Mouse (Mus musculus): ENCODE data around the gene Spata1.

Spata1 gene

DNA sequence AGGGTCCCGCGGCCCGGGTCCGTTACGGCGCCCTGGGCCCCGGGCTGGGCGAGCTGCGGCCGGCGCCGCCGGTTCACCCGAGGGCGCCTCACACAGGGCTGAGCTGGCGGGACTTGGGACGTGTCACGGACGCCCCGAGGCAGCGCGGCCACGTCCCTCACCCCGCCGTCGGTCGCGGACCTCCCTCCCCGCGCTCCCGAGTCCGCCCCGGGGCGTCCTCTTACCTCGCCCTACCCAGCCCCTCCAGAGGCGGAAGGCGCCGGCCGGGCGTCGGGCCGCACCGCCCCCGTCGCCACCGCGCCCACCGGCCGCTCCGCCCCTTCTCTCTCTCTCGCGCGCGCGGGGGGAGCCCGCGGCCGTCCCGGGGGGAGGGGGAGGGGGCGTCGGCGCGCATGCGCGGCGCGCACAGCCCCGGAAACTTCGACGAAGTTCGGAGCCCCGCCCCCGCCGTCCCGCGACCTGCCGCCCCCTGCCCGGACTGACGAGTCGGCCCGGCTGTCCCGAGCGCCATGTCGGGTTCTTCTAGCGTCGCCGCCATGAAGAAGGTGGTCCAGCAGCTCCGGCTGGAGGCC is at the start of gene Spata1, which contains the start of gene Gng5:
Spata1 (minus strand) TSS at position 323 of the 572 bp plus-strand sequence.
Gng5 (plus strand) TSS at position 377 of the 572 bp plus-strand sequence.
- DNase-seq = peak; percentile 94

DNA sequence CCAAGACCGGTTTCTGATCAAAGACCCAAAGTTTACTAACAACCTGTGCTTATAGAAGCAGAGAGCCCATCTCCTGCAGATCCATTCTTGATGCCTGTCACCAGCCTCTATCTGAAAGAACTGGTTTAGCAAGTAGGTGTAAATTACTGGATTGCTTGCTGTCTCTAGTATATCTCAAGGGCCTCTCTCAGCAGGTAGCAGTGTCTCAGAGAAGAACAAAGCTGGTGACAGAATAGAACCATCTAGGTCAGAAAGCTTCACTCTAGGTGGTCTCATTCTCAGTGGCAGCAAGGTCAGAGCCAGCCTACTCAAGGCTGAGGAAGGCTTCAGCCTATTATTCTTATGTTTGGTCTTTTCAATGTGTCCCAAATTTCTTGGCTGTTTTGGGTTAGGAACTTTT is 44.1 kb upstream of the Spata1 start:
- no peak for DNase-seq

DNA sequence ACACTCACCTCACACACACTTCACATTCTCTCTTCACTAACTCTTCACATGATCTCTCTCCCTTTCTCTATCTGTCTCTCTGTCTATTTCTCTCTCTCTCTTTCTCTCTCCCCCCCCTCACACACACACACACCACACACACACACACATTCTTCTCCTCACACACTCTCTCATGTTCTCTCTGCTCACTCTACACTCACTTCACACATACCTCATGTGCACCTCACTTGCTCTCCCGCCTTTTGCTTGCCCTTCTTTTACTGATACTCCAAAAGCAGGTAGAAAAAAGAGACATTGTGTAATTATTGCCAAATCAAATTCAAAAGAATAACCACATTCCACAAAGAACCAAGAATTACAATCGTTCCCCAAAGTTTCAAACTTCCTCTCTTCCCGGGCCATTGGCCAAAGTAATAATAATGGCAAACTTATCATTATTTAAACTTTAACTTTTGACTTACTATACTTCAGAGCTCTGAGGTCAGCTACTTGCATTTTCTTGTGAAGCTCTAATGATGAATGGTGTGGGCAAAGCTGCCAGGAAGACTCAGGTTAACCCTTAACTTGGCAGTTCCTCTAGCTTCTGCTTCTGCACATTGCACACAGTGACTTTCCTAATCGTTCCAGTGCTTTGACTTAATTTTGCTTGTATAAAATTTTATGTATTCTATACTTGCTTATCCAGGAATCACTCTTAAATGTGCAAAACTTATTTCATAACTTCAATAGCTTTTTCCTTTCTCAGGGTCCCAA is 41.1 kb upstream of the Spata1 start:
- DNase-seq = no peak

DNA sequence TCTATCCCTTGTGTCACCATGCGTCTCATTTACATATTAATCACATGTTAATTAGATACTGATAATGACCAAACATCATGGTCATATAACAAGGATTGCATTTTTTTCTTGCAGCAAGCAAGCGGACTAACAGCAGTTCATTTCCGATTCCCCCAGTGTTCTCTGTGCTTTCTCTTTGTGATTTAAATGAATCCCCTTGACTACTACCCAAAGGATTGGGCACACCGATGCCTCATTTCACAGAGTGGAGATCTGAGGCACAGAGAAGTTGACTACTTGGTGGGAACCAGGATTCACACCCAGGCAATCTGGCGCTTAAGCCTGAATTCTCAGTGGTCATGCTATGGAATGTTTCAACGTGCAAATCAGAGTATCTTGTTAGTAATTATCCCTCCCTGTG is 35.4 kb upstream of the Spata1 start:
- DNase-seq = no peak

DNA sequence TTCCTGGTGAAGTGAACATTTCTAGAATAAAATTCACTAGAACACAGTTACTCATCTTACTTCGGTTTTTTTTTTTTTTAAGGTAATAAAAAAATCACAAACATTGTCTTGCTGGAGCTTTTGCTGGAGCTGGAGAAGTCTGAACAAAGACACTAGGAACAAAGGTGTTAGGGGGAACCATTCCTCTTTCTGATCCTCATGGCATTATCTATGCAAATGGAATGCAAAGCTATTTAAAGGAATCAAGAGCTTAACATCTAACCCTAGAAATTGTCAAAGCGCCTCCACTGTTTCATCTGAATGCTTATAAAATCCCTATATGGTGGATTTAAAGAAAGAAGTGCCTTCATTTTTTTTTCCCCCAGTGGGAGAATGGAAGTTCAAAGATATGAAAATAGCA is 28.8 kb upstream of the Spata1 start:
- no peak for DNase-seq

DNA sequence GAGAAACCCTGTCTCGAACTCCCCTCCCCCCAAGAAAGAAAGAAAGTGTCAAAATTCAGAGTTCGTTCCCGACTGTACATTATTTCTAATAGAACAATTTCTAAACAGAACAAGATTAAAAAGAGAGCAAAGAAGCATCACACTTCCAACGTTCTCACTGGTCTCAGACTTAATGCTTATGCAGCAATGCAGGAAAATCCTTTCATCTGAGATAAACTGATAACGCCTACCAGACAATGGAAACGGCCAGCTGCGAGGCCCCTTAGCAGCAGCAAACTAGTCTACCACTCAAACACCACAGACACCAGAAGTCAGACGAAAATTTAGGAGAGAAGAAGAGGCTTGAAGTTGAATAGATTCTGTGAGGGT is 22.1 kb upstream of the Spata1 start:
- DNase-seq = no peak

DNA sequence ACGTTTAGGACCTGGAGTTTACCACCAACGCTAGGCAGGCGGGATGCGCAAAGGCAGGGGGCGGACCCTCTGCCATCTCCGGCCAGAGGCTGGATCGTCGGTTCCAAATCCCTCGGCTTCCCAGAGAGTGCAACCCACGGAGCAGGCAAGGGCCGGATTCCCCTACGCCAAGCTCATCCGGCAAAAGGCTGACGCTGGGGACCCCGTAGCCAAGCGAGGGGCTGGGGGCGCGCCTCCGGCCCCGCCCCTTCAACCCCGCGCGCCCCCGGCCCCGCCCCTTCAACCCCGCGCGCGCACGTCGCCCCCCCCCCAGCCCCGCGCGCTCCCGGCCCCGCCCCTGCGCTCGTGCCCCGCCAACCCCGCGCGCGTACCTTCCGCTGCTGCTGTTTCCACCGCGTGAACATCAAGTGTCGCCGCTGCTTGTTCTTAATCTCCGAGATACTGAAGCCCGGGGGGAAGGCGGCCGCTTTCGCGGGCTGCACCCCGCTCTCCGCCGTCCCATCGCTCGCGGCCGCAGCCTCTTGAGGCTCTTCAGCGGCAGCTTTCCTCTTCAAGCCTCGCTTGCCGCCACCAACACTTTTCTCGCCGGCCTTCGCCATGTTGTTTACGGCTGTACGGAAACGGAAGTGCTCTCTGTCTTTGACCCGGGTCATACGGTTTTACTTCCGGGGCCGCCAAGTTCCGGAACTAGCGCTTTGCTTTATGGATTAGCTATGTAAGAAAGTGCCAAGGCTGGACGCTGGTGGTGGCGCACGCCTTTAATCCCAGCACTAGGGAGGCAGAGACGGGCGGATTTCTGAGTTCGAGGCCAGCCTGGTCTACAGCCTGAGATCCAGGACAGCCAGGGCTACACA is 21.5 kb upstream of the Spata1 start, which contains the start of gene Rpf1:
Rpf1 (minus strand) TSS at position 632 of the 854 bp plus-strand sequence.
- DNase-seq = peak; percentile 88

DNA sequence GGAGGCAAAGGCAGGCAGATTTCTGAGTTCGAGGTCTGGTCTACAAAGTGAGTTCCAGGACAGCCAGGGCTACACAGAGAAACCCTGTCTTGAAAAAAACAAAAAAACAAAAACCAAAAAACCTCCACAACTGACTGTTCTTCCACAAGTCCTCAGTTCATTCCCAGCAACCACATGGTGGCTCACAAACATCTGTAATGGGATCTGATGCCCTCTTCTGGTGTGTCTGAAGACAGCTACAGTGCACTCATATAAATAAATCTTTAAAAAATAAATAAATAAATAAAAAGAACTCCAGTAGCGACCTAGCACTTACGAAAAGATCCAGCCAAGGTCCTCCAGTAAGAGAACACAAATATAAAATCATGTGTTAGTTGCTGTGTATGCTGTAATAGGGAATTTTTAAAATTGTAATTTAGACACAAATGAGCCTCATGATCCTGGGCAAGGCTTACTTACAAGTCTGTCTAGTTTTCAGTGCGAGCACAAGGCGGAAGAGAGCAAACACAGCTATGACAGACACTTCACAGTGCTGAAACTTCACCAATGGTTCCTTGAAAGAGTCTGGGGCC is 20.8 kb upstream of the Spata1 start:
- DNase-seq = no peak

DNA sequence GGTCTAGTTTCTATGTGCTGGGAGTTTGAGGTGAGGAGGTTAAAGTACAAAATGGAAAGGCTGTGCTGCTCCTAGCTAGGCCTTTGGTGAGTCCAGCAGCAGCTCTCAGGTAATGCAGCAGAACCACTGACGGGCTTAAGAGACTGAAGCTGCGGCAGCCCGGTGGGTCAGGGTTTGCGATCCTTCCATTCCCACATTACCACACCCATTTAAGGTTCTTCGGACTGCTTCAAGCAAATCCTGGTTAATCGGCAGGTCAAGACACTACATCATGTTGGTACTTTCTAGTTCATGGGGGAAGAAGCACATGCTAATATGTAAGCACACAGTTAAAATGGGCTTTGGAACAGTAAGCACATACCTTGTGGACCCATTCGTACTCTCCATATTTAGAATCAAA is 7.2 kb upstream of the Spata1 start:
- no peak for DNase-seq

DNA sequence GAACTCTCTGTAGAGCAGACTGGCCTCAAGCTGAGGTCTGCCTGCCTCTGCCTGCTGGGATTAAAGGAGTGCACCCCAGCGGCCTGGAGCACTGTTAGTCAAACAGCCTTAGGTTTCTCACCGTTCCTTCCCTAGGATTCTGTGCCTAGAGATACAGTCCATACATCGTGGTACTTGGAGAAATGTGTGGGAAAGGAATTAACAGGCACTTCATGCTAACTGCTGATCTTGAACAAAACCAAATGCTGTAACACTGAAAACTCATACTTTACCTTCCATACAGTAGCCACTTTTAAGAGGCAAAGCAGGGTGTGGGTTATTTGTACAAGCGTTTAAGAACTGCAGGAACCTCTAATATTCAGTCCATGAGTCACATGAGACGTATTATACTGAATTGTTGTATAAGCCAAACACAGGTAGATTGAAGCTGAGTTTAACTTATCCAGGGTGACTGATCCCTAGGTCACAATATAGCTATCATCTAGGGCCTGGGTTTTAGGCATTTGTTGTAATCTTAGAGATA is 2.1 kb upstream of the Spata1 start:
- DNase-seq = no peak

DNA sequence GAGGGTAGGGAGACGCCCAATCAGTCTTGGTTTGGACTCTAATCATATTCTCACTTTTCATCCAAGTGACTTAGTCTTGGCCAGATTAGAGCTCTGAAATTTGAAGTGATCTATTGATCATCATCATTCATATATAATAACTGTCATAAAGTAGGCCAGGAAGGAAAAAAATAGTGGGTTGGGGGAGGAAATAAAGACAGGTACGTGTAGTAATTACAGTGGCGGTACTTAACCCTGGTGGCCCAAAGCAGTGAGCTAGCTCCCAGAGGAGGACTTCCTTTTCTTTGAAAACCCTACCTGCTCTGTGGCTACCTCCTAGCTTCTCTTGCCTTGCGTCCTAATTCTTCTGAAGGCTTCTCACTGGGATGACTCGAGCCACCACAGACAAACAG is 1.3 kb upstream of the Spata1 start:
- no peak for DNase-seq

DNA sequence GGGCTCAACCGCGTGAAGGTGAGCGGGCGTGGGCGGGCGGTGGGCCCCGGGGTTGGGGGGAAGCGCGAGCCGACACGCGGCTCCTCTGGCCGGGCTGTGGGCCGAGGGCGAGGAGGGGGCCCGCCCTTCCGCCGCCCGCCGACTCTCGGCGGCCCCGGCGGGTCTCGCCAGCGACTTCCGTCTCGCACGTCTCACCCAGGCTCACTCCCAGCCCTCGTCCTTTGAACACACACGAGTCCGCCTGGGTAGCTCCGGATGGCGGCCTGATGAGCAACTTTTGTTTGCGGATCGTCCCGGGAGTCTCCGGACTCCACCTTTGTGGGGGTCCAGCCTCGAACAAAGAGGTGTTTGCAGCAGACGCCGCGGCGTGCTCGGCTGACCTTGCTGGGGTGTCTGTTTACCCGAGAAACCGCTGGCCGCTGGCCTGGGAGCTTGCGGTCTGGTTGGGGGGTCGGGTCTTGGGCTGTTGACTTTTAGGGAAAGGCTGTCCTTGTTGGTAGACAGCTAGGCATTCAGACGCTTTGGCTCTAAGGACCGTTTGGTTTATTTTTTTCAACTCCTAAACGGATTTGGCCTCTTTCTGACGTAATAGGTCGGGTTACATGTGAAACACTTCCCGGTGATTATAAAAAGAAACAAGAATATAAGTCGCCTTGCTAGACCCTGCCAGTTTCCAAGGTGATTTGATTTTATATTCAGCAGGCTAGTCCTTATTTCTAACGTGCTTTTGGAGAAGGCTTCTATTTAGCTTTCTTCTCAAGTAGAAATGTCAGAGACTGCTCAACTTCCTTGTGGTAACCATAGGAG is 653 bp upstream of the Spata1 start:
- DNase-seq = peak; percentile 69

DNA sequence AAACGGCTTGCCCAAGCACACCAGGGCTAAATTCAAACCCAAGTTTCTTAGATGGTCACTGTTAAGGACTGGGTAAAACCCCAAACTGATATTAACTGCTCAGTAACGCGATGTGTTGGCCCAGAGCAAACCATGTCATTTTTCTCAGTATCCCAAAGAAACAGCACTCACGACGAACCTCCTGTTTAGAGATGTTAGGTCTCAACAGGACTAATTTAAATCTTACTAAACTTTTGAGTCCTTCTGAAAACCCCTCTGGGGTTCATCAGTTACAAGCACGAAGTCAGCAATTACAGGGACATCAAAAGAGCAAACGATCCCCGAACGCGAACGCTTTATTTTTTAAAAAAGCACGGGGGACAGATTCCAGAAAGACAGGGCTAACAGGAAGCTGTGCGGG is 564 bp downstream of the Spata1 start:
- no peak for DNase-seq

DNA sequence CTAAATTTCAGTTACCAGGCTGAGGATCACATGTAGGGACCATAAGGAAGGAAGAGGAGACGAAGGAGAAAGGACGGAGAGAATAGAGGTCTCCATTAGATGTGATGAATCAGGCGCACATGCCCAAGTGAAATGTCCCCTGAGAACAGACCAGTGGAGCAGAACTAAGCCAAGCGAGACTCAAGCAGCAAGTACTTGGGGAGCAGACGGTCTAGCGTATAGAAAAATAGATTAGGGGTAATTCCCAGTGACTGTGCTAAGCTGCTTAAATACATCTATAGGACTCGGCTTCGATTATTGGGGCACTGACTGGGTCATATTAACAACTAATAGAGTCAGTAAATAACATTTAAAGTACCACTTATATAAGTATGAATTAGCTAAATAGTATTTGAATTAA is 4.6 kb downstream of the Spata1 start:
- DNase-seq = no peak

DNA sequence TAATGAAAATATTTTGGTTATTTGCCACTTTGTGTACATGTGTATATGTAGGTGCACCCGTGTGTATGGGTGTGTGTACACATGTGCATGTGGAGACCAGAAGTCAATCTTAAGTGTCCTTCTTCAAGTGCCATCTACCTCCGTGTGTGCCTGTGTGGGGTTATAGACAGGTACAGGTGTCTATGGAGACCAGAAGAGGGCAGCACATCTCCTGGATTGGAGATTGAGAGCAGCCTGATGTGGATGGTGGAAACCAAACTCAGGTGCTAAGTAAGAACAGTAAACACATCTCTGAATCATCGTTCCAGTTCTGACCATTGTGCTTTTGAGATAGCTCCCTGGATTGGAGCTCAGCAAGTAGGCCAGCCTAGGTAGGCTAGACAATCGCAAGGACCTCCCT is 13.1 kb downstream of the Spata1 start:
- DNase-seq = no peak

DNA sequence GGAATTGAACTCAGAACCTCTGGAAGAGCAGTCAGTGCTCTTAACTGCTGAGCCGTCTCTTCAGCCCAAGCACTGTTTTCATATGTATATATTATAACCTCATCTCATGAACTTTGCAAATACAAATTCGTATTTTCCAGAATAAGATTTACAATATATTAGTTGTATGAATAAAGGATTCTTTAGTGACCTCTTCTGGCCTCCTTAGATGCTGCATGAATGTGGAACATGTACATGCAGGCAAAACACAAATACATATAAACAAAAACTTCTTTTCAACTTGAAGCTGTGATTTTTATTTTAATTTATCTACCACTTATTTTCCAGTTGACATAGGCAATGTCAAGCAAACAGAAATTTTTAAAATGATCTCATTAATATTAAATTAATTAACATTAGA is 17.5 kb downstream of the Spata1 start:
- no peak for DNase-seq

DNA sequence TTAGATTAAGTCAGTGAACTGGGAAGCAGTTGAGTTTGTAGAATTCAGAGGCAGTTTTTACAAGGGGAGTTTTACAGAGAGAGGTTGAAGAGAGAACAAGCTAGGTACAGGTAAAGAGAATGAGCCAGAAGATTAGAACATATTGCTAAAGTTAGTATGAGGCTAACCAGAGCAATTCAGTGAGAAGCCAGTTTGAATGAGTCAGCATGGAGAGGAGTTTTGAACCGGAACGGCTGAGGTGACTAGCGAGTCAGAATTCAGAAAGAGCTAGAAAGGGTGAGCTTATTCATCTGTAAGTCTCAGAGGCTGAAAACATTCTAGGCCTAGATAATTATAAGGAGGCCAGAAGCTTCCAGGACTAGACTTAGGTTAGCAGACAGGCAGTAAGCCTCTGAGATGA is 25.1 kb downstream of the Spata1 start:
- no peak for DNase-seq

DNA sequence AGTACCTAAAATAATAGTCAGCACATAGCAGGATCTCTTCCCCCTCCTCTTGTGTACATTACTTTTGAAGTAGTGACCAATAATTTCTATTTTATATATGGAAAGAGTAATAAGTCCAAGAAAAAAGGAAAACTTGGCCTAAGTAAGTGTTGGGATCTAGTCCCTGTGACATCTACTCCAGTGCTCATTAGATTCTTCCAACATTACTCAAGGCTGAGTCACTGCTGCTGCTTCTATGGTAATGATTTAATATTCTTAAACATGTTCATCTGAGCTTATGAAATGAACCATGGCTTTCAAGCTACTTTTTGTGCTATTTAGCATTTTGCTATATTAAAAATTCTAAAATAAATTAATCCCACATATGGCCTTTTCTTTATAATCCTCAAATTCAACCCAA is 25.8 kb downstream of the Spata1 start:
- no peak for DNase-seq

DNA sequence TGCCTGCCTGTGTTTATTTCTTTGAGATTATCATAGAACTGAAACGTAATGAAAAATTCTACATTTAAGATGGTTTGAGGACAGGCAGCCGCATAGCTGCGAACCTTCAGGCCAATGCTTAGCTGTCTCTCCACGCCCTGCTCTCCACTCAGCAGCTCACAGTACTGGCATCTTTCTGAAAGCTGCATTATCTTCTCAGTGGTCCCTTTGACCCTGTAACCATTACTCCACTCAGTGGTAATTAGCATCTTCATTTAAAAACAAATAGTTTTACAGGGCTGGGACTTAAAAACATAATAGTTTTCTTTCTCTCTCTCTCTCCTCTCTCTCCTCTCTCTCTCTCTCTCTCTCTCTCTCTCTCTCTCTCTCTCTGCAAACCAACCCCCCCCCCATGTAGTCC is 26.9 kb downstream of the Spata1 start:
- no peak for DNase-seq

DNA sequence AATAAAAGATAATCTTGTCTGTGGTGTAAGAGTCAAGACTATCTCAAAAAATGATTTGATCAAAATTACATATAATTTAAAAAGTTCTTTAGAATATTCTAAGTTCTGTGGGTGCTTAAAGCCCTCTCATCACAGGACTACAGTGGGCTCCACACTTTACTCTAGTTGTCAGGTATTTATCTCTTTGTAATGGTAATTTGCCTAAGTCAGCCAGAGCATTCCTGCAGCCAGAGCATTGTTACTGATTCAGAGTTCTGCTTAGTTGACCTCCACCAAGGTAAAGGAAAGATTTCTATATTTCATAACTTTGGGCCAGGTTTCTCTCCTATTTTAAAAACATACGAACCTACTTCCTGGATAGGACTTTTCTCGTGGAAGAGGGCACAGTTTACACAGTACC is 30.3 kb downstream of the Spata1 start:
- no peak for DNase-seq

DNA sequence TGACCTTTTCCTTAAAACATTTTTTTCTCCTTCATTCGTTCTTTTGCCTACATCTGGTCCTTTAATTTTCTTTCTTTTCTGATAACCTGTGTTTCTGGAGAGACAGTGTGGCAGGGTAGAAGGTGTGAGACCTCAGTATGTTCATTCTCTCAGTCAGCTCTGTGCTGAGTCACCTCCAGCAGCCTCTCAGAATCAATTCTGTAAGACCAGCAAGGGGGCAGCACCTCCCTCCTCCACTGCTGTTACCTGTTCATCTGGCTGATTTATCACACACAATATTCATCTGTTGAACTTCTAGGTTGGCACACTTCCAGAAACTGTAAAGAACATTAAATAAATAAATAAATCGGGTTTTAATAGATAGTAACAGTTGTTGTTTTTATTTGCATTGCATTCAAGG is 36.6 kb downstream of the Spata1 start:
- DNase-seq = no peak

DNA sequence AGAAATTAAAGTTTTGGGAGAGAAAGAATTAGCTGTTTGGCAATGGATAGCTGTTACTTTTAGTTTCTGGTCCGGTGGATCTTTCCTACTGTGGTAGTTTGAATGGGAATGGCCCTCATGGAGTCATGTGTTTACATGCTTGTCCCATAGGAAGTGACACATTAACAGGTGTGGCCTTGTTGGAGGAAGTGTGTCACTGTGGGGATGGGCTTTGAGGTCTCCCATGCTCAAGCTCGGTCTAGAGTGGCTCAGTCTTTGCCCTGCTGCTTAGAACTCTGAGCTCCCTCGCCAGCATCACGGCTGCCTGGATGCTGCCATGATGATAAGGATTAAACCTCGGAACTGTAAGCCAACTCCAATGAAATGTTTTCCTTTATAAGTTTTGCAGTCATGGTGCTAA is 48.2 kb downstream of the Spata1 start:
- no peak for DNase-seq

Measured in liver (tissue).